Mouse (Mus musculus) kidney, adult 2 months (tissue): Measurements from ENCODE around the gene Pik3c2g.

Experiments used
- CTCF ChIP-seq: fragments of 200-500 bp; conservative IDR thresholded peaks from 2 replicates; pipeline ENCODE4 v1.5.1; 2011; ENCODE audit warnings: low read depth, mild to moderate bottlenecking, control low read depth, low read length, moderate library complexity, mixed read lengths; ENCODE audit not compliant: insufficient read depth, insufficient read length
- POLR2A ChIP-seq: fragments of 200-500 bp; IDR thresholded peaks from one replicate; pipeline ENCODE4 v1.6.1; 2011; ENCODE audit warnings: low read depth, low read length, control low read depth

DNA sequence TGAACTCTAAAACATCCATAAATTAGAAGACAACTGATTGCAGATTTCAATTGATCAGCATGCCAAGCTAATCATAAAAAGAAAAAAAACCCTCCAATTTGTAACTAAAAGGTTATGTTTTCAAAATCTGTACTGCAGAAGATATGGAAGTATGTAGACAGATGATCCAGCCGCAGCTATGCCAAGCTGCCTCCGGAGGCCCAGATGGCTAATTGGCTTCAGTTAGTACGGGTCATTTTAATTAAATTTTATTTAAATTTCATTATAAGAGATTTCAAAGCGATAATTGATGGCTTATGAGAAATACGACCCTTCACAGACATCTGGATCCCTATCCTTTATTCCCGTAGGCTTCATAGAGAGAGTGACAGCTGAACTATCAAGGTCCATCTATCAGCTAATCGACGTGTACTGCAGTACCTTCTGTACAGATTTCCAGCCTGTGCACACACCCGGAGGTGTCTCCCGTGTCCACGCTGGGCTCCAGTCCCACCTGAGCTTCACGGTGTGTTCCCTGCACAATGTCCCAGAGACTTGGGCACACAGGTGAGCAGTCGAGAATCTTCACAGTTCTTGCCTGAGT is 132.7 kb downstream of the Pik3c2g start:
- TF ChIP-seq CTCF, result no peak
- TF ChIP-seq POLR2A, result no peak
